Mouse (Mus musculus) forebrain, postnatal 0 days (tissue): ENCODE results near the gene Morn4. TPM values are rescaled to one million over a fixed set of nuclear protein-coding genes. Genes with fewer than 3 reads are reported as not detected.

Experiments used
- ATAC-seq: fragments of 200-750 bp; cut with Nextera tagmentation; 2 replicates; pipeline ENCODE4 v1.8.0; 2017; ENCODE audit warnings: mild to moderate bottlenecking, moderate library complexity
- DNase-seq: peaks from one replicate; pipeline ENCODE4 v3.0.0-alpha.2; 2015
- H3K27ac ChIP-seq: fragments of 300-500 bp; sonication (generic); 2 replicates; pipeline ENCODE4 v1.5.1; 2014; ENCODE audit warnings: low read depth, mild to moderate bottlenecking, antibody characterized with exemption, low read length, moderate library complexity, mixed read lengths
- H3K27me3 ChIP-seq: fragments of 300-500 bp; sonication (generic); 2 replicates; pipeline ENCODE4 v1.6.1; 2014; ENCODE audit warnings: mild to moderate bottlenecking, low read length, mixed read lengths; ENCODE audit not compliant: insufficient read depth
- H3K36me3 ChIP-seq: fragments of 300-500 bp; sonication (generic); 2 replicates; pipeline ENCODE4 v1.6.1; 2014; ENCODE audit warnings: mild to moderate bottlenecking, moderate library complexity; ENCODE audit not compliant: insufficient read depth
- H3K4me1 ChIP-seq: fragments of 300-500 bp; sonication (generic); 2 replicates; pipeline ENCODE4 v1.6.1; 2014; ENCODE audit warnings: antibody characterized with exemption; ENCODE audit not compliant: insufficient read depth
- H3K4me2 ChIP-seq: fragments of 300-500 bp; sonication (generic); 2 replicates; pipeline ENCODE4 v1.6.1; 2014; ENCODE audit warnings: low read depth, mild to moderate bottlenecking, moderate library complexity
- H3K4me3 ChIP-seq: fragments of 300-500 bp; sonication (generic); 2 replicates; pipeline ENCODE4 v1.5.1; 2014; ENCODE audit warnings: low read depth, low read length, mixed read lengths
- H3K9ac ChIP-seq: fragments of 300-500 bp; sonication (generic); 2 replicates; pipeline ENCODE4 v1.6.1; 2014; ENCODE audit warnings: mild to moderate bottlenecking
- H3K9me3 ChIP-seq: fragments of 300-500 bp; sonication (generic); 2 replicates; pipeline ENCODE4 v1.6.1; 2016; ENCODE audit warnings: low read length
- CTCF ChIP-seq: sonication (generic); IDR thresholded peaks from 2 replicates; pipeline ENCODE4 v1.5.1; 2016; ENCODE audit warnings: antibody characterized with exemption, control low read depth, low read depth
- WGBS: fragments of 180-500 bp; shearing (Covaris S2); extraction: QIAGEN DNeasy Blood & Tissue Kit; methylation state at CpG from one replicate; pipeline ENCODE4 v1.1.7; 2014; 5-methylcytosine and 5-hydroxymethylcytosine counted together
- polyA plus RNA-seq: library from polyadenylated mRNA; unstranded; fragments of >200 nt; fragmentation: Nextera tagmentation; extraction: Ambion mirVana; gene quantifications from 2 replicates; pipeline ENCODE4 v1.2.1, GENCODE M21; 2015
- total RNA-seq: library from RNA; depleted of rRNA; stranded (reverse); fragments of >200 nt; gene quantifications from 2 replicates; pipeline ENCODE4 v1.2.3, GENCODE M21; 2014

The Morn4 gene
- total and polyA plus RNA-seq, 2 experiments from 2014 or later = 57.0 to 167 TPM

GRCm38 (mm10) chr19:42043988-42044387, 42.2 kb downstream of the Morn4 start:
- H3K4me2 ChIP-seq = no peak overlapping the region
- WGBS = 96% methylated on average over 6 of the region's 6 CpGs
- no peak for TF ChIP-seq CTCF
- H3K9ac ChIP-seq = no peak overlapping the region
- DNase-seq = no peak
- no peaks in the 10 kb centered on the region for H3K36me3 ChIP-seq
- ATAC-seq = no peak
- no peaks in the 10 kb centered on the region for H3K27me3 ChIP-seq
- no peaks in the 10 kb centered on the region for H3K9me3 ChIP-seq
- H3K4me3 ChIP-seq = no peak overlapping the region
- H3K4me1 ChIP-seq = no peaks in the 10 kb centered on the region
- no peak overlapping the region for H3K27ac ChIP-seq

GRCm38 (mm10) chr19:42038310-42038709, 47.8 kb downstream of the Morn4 start:
- no peaks in the 10 kb centered on the region for H3K36me3 ChIP-seq
- DNase-seq (no peak), ATAC-seq (no peak)
- no peaks in the 10 kb centered on the region for H3K27me3 ChIP-seq
- no peak overlapping the region for H3K4me3 ChIP-seq
- no peaks in the 10 kb centered on the region for H3K4me1 ChIP-seq
- no peak for TF ChIP-seq CTCF
- H3K9me3 ChIP-seq = no peaks in the 10 kb centered on the region
- H3K9ac ChIP-seq = no peak overlapping the region
- H3K4me2 ChIP-seq = no peak overlapping the region
- WGBS = 92% methylated on average over 12 of the region's 12 CpGs
- H3K27ac ChIP-seq = no peak overlapping the region

- H3K27ac ChIP-seq = no peak overlapping the region
- H3K9me3 ChIP-seq = no peaks in the 10 kb centered on the region
- no peaks in the 10 kb centered on the region for H3K4me1 ChIP-seq
- no peak for DNase-seq
- H3K4me3 ChIP-seq = no peak overlapping the region
- no peaks in the 10 kb centered on the region for H3K27me3 ChIP-seq
- no peak for TF ChIP-seq CTCF
- no peak overlapping the region for H3K4me2 ChIP-seq
- 80% methylated on average over 11 of the region's 11 CpGs for WGBS
- H3K36me3 ChIP-seq = no peaks in the 10 kb centered on the region
- no peak for ATAC-seq
- no peak overlapping the region for H3K9ac ChIP-seq
Observed at GRCm38 (mm10) chr19:42037167-42037702, 48.9 kb downstream of the Morn4 start.

- Histone ChIP-seq H3K4me1 (no peaks in the 10 kb centered on the region), H3K27ac (no peak overlapping the region), H3K4me3 (no peak overlapping the region), H3K9ac (no peak overlapping the region), H3K36me3 (no peaks in the 10 kb centered on the region), H3K9me3 (no peaks in the 10 kb centered on the region), H3K27me3 (no peaks in the 10 kb centered on the region), H3K4me2 (no peak overlapping the region)
- ATAC-seq (no peak), DNase-seq (no peak)
- TF ChIP-seq CTCF = no peak
- WGBS = 54% methylated on average over 3 of the region's 3 CpGs
Observed at GRCm38 (mm10) chr19:42036357-42036756, 49.8 kb downstream of the Morn4 start.

DNA sequence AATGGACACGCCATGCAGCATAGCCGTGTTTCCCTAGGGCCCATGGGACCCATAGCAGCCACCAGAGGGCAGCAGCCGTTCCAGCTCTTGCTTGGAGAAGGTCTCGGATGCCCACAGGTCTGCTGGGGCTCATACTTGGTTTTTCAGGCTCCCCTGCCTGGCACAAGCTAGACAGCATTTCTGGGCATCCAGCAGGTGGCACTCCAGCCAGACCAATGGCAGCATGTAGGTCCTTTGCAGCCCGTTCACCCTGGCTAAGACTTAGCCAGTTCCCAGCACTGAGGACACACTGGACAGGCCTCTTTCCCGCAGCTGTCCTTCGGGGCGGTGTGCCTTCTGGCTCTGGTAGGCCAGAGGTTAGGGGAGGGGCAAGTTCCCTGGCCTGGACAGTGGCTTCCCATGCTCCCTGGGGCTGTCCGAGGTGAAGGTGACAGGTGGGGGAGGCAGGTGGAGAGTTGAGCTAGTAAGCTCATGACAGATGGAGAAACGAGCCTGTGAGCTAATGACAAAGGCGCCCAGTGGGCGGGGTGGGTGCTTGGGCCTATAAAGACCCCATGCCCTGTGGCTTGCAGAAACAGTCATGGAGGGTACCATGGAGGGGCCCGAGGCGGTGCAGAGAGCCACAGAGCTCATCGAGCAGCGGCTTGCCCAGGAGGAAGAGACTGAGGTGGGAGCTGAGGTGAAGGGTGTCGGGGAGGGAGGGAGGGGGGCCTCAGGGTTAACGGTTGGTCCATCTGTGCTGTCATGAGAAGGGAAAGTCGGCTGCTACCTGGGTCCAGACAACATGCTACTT, 50.5 kb downstream of the Morn4 start, which contains the start of gene Ankrd2:
Gene Ankrd2, plus strand, starts transcription at position 545 of the 793 bp plus-strand sequence.
- no peaks in the 10 kb centered on the region for H3K9me3 ChIP-seq
- no peaks in the 10 kb centered on the region for H3K36me3 ChIP-seq
- peak; percentile 82 for DNase-seq
- no peak within 1 kb of the TSS for H3K27ac ChIP-seq
- 62% methylated on average over 19 of the region's 19 CpGs for WGBS
- H3K9ac ChIP-seq = no peak within 1 kb of the TSS
- no peaks in the 10 kb centered on the region for H3K27me3 ChIP-seq
- no peak within 1 kb of the TSS for H3K4me2 ChIP-seq
- peak; percentile 92 for TF ChIP-seq CTCF
- no peaks in the 10 kb centered on the region for H3K4me1 ChIP-seq
- peak; percentile 92 for ATAC-seq
- H3K4me3 ChIP-seq = no peak within 1 kb of the TSS

GRCm38 (mm10) chr19:42034881-42035455, 51.2 kb downstream of the Morn4 start:
- Histone ChIP-seq H3K27me3 (no peaks in the 10 kb centered on the region), H3K27ac (no peak overlapping the region), H3K4me1 (no peaks in the 10 kb centered on the region), H3K36me3 (no peaks in the 10 kb centered on the region), H3K9me3 (no peaks in the 10 kb centered on the region), H3K4me2 (no peak overlapping the region), H3K9ac (no peak overlapping the region), H3K4me3 (no peak overlapping the region)
- 58% methylated on average over 11 of the region's 11 CpGs for WGBS
- DNase-seq = no peak
- ATAC-seq = peak; percentile 19
- no peak for TF ChIP-seq CTCF
